Mouse (Mus musculus): ENCODE measurements at regions not wholly inside any gene's neighbourhood (a gene's known extent, or its start where the extent isn't known, plus 50 kb on each side); places are given as distances from the start of the nearest gene placed in this dataset.

DNA sequence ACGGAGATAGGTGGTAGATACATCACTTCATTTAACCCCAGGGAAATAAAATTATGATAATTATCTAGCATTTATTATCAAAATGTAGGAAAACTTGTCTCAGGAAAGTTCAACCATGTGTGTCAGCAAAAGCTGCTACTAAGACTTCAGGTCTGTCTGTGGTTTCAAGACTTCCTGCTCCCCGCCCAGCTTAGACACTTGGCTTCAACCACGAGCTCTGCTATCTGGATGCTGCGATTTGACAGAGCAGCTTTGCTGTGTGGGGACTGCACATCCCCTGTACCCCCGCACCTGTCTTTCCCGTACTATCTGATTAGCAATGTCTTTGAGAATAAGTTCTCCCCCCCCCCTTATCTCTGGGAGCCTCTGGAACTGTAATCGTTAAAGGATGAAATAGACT lies 176.0 kb upstream of the Gk2 start:
- no peak for TF ChIP-seq TAL1 (IDR thresholded peaks at IDR 0.05; ENCODE audit: low read length)
- no peak for TF ChIP-seq POLR2A (IDR thresholded peaks at IDR 0.05; ENCODE audit: control insufficient read depth in 1 of 2, insufficient read depth in 1 of 2, low read depth in 1 of 2, low read length in 2 of 2, poor library complexity in 1 of 2)

All from MEL (cell line).